Mouse (Mus musculus): Measurements from ENCODE around the gene Asf1b. TPM values are rescaled to one million over a fixed set of nuclear protein-coding genes. Genes with fewer than 3 reads are reported as not detected.
"Not testable (repeated sequence)": the region's sequence is repeated elsewhere in the genome, so short reads cannot be mapped to it uniquely, and the experiment has no call there.

Asf1b gene
- total RNA-seq, 2 experiments from 2014 or later: 0.24 to 0.32 TPM

GRCm38 (mm10) chr8:83956789-83957188 lies 1.5 kb downstream of the Asf1b start:
- DNase-seq (ENCODE audit: low spot score): no peak

DNA sequence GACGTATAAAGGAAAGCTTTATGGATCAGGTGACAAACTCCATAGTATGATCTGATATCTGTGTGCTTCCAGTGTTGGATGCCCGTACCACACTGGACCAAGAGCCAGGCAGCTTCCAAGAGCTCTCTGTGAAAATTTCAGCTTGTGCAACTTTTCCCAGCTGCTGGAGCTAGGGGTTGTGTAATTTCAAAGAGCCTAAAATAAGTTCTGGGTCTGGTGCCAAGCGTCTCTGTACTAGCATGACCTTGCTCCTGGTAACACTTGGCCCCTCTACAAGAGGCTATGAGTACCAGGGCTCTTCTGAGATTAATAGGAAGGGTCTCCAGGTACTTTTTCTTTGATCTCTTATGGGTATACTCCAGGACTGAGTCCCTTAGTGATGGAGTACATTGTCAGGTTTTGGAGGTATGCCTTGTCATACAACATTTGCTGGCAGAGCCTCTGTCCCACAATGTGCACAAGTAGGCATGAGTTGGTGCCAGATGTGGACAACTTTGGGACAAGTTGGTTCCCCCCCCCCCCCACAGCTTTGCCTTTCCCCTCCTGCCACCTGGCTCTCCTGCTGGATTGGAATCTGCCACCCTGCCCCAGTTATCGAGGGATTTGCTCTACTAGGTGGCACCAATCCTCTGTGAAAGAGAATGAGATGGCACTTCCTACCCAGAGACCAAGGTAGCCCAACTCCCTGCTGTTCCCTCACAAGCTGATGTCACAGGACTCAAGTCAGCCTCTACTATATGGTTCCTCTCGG lies 8.9 kb downstream of the Asf1b start:
- DNase-seq (ENCODE audit: low spot score): peak; percentile 88

DNA sequence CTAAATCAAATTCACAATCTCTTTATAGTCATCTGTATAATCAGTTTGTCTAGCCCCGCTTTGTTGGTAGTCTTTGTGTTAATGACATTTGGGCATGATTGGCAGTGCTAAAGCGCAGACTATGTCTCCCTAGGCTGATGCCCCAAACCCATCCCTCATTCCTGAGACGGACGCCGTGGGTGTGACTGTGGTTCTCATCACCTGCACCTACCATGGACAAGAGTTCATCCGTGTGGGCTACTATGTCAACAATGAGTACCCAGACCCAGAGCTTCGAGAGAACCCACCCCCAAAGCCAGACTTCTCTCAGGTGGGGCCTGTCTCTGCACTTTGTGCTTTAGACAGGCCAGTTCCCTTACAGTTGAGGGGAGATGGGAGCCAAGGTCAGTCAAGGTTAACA lies 12.4 kb downstream of the Asf1b start:
- DNase-seq (ENCODE audit: low spot score): no peak

- DNase-seq (ENCODE audit: low spot score): no peak
Measured at GRCm38 (mm10) chr8:83971121-83971520, 15.8 kb downstream of the Asf1b start.

GRCm38 (mm10) chr8:83971661-83972060 lies 16.4 kb downstream of the Asf1b start:
- no peak for DNase-seq (ENCODE audit: low spot score)

GRCm38 (mm10) chr8:83972150-83973120 lies 17.1 kb downstream of the Asf1b start, which contains the start of gene Prkaca:
Gene Prkaca, plus strand, starts transcription at chr8:83972993.
- peak; percentile 98 for DNase-seq (ENCODE audit: low spot score)

- DNase-seq (ENCODE audit: low spot score): peak; percentile 20
Measured at GRCm38 (mm10) chr8:83973161-83974031, 18.1 kb downstream of the Asf1b start.

- DNase-seq (ENCODE audit: low spot score): no peak
Measured at GRCm38 (mm10) chr8:83974521-83974920, 19.2 kb downstream of the Asf1b start.

- DNase-seq (ENCODE audit: low spot score): peak; percentile 51
Measured at GRCm38 (mm10) chr8:83976101-83976630, 20.9 kb downstream of the Asf1b start.

GRCm38 (mm10) chr8:83976779-83977350 lies 21.6 kb downstream of the Asf1b start:
- DNase-seq (ENCODE audit: low spot score): no peak

- no peak for DNase-seq (ENCODE audit: low spot score)
Measured at GRCm38 (mm10) chr8:83977646-83978045, 22.3 kb downstream of the Asf1b start.

DNA sequence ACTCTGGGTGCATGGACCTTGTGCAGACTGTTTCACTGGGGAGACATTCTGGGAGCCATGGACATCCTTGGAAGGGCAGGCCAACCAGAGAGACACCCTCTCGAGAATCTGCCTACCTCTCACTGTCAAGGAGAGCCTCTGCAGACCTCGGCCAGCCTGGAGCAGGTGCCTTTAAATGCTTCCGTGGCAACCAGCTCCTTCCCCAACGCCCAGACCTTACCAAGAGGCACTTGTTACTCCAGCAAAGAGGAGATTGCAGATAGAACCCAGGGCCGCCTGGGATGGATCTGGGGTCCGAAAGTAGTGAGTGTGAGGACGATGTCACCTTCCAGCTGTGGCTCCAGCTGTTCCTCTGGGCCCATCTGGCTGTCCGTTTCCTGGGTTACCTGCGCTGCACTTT lies 22.9 kb downstream of the Asf1b start:
- no peak for DNase-seq (ENCODE audit: low spot score)

GRCm38 (mm10) chr8:83980250-83980649 lies 24.9 kb downstream of the Asf1b start:
- peak; percentile 78 for DNase-seq (ENCODE audit: low spot score)

DNA sequence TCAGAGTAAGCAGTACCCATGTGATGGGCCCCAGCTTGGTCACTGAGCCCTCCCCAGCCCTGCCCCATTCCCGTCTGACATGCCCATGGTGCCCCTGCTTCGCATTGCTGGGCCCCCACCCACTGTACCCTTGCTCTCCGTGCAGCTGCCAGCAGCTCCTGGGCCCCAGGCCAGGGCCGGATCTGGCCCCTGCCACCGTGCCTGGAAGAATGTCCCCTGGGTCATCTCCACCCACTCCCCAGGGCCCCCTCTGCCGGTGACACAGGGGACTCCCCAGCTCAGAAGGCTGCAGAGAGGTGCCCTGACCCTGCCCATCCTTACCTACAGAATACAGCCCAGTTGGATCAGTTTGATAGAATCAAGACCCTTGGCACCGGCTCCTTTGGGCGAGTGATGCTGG lies 25.5 kb downstream of the Asf1b start:
- peak; percentile 75 for DNase-seq (ENCODE audit: low spot score)

DNA sequence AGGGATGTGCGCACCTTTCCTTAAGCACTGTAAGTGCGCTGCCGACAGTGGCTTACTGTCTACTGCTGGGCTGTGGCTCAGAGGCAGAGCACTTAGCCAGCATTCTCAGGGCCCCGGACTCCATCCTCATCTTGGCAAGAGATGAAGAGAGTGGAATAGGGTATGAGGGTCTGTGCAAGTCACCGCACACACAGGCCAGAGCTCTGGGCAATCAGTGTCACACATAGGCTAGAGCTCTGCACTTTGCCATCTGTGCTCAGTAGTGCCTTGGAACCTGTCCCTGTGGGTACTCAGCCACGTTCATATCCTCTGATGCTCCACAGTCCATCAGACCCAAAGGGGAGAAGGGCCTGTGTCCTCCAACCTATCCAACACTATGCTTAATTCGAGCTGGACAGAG lies 26.2 kb downstream of the Asf1b start:
- DNase-seq (ENCODE audit: low spot score): no peak

GRCm38 (mm10) chr8:83982449-83982848 lies 27.1 kb downstream of the Asf1b start:
- no peak for DNase-seq (ENCODE audit: low spot score)

DNA sequence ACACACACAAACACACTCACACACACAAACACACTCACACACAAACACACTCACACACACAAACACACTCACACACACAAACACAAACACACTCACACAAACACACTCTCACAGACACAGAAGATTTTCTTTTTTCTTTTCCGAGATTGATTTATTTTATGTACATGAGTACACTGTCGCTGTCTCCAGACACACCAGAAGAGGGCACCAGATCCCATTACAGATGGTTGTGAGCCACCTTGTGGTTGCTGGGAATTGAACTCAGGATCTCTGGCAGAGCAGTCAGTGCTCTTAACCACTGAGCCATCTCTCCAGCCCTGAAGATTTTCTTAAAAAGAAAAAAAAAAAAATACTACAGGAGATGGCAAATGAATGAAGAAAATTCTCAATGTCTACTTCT lies 27.9 kb downstream of the Asf1b start:
- DNase-seq (ENCODE audit: low spot score): not testable (repeated sequence)

DNA sequence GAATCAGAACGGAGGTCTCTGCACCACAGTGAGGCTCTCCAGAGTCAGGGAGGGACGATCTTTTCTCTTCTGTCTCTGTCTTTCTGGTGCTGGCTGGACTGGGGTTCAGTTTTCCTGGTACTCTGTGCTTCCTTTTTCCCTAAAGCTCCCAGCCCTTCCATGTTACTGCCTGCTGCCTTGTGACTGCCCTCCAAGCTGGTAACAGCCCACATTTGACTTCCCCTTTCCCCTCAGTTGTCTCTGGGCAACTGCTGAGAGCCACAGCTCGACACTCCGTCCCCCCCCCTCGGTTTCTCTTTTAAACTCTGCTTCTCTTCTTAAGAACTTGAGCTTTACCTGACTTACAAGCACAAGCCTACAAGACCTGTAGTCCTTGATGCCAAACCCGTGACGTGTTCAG lies 33.9 kb downstream of the Asf1b start:
- DNase-seq (ENCODE audit: low spot score): no peak

DNA sequence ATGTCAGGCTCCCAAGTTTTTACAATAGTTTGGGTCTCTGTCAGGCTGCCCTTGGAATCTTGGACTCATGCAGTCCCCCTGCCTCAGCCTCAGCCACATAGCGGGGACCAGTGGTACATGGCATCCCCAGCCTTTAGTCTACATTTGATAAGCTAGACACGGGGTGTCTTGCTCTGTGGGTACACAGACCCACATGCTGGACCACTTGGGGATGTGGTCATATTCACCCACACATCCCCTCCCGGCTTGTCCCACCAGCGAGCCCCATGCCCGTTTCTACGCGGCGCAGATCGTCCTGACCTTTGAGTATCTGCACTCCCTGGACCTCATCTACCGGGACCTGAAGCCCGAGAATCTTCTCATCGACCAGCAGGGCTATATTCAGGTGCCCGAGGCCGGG lies 34.9 kb downstream of the Asf1b start:
- no peak for DNase-seq (ENCODE audit: low spot score)

- DNase-seq (ENCODE audit: low spot score): no peak
Measured at GRCm38 (mm10) chr8:83992488-83992887, 37.2 kb downstream of the Asf1b start.

DNA sequence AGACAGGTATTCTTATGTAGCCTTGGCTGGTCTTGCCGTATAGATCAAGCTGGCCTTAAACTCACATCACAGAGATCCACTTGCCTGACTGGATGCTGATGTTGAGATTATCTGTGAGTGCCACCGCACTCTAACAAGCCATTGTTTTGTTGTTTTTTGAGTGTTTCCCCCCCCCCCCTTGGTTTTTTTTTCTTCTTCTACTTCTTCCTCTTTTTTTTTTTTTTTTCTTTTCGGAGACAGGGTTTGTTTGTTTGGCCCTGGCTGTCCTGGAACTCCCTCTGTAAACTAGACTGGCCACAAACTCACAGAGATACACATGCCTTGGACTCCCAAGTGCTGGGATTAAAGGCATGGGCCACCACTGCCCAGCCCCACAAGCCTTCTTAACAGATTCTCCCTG lies 38.7 kb downstream of the Asf1b start:
- DNase-seq (ENCODE audit: low spot score): no peak
